Mouse (Mus musculus) fibroblast of lung, adult 2 months (primary cell): Measurements from ENCODE around the gene Clip3.
A peak's percentile ranks its signal among the peaks of the same experiment; 100 is the strongest.

Experiments
- DNase-seq: peaks from one replicate; pipeline ENCODE4 v3.0.0-alpha.2; 2011; ENCODE audit warnings: low read depth

The Clip3 gene

GRCm38 (mm10) chr7:30291215-30292131, at the start of gene Clip3:
Clip3 (plus strand) TSS chr7:30291728.
- DNase-seq: no peak

GRCm38 (mm10) chr7:30251956-30252954, 39.3 kb upstream of the Clip3 start:
- DNase-seq: no peak

GRCm38 (mm10) chr7:30265041-30265440, 26.5 kb upstream of the Clip3 start:
- no peak for DNase-seq

- DNase-seq: no peak
These were observed 26.0 kb upstream of the Clip3 start for GRCm38 (mm10) chr7:30265531-30265930.

- DNase-seq: no peak
These were observed 25.6 kb upstream of the Clip3 start for GRCm38 (mm10) chr7:30265935-30266334.

GRCm38 (mm10) chr7:30266780-30267179, 24.7 kb upstream of the Clip3 start:
- DNase-seq: no peak

GRCm38 (mm10) chr7:30269641-30270040, 21.9 kb upstream of the Clip3 start:
- DNase-seq: no peak

GRCm38 (mm10) chr7:30274383-30274782, 17.1 kb upstream of the Clip3 start:
- no peak for DNase-seq

- DNase-seq: no peak
These were observed 12.6 kb upstream of the Clip3 start for GRCm38 (mm10) chr7:30278911-30279310.

GRCm38 (mm10) chr7:30279536-30279935, 12.0 kb upstream of the Clip3 start:
- DNase-seq: no peak

GRCm38 (mm10) chr7:30279951-30280669, 11.4 kb upstream of the Clip3 start, which contains the start of the genes Thap8 and Wdr62:
Thap8 (plus strand) TSS chr7:30280094.
Wdr62 (minus strand) TSS chr7:30280419.
- peak; percentile 88 for DNase-seq

GRCm38 (mm10) chr7:30280670-30281138, 10.8 kb upstream of the Clip3 start:
- peak; percentile 89 for DNase-seq

GRCm38 (mm10) chr7:30281522-30281921, 10.0 kb upstream of the Clip3 start:
- DNase-seq: no peak

- DNase-seq: no peak
These were observed 8.8 kb upstream of the Clip3 start for GRCm38 (mm10) chr7:30282740-30283139.

GRCm38 (mm10) chr7:30286701-30287410, 4.7 kb upstream of the Clip3 start:
- no peak for DNase-seq

- DNase-seq: no peak
These were observed 3.5 kb upstream of the Clip3 start for GRCm38 (mm10) chr7:30288046-30288445.

- no peak for DNase-seq
These were observed 2.3 kb upstream of the Clip3 start for GRCm38 (mm10) chr7:30289071-30289713.

GRCm38 (mm10) chr7:30289714-30290399, 1.7 kb upstream of the Clip3 start:
- no peak for DNase-seq

- no peak for DNase-seq
These were observed 2.3 kb downstream of the Clip3 start for GRCm38 (mm10) chr7:30293795-30294194.

- DNase-seq: no peak
These were observed 2.8 kb downstream of the Clip3 start for GRCm38 (mm10) chr7:30294296-30294695.
